Mouse (Mus musculus) frontal cortex, postnatal 36 days (tissue): Measurements from ENCODE around the gene Letm1.

Source experiments
- DNase-seq, 2 experiments: peaks; one replicate each; pipeline ENCODE4 v3.0.0; 2022; ENCODE audit warnings: low spot score in 2 of 2

Letm1 gene

DNA sequence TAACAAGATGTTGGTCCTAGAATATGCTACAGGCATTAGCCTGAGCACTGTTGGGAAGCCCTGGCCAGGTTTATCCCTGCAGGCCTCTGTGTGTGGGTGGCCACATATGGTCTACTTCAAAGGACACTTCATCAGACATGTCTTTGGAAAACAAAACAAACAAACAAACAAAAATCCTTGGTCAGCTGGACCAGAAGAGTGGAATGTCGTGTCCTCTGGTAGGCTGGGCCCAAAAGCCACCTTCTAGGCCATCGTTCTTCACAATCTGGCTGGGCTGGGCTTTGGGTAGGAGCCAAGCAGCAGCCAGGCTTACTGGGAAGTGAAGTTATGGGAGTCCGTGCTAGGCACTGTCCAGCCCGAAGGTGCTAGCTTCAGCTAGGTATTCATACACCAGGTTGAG is 75.5 kb downstream of the Letm1 start:
- no peak for DNase-seq

- DNase-seq = no peak
These were observed 76.3 kb downstream of the Letm1 start for GRCm38 (mm10) chr5:33706350-33706629.

DNA sequence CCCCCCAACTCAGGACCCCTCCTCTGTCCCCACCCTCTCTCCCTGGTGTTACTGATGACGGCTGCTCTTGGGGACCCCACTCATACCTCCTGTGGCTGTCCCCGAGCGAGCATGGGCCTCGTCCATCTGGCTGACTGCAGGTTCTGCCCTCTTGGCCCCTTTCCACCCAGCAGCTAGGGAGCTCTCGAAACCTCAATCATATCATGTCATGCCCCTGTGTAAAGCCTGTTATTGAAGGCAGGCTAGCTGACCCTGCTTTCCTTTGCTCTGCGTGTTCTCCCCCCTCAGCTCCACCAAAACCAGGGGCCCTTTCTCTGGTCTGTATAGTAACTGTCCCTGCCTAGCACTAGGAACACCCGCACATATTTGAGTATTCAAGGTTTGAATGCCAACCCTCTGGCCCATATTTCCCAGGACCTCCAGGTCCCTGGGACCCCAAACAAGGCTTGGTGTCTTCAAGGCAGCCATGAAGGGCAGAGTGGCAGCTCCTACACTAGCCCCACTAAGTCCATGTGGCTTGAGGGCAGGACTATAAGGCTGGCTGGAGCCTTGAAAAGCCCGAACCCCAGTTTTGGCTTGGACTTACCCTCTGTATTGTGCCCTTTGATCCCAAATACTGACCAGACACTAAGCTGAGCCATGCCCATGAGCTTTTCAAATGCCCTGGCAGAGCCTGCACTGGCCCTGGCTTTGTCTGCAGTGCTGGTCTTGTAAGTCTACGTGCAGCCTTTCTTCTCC is 76.8 kb downstream of the Letm1 start:
- DNase-seq = no peak

DNA sequence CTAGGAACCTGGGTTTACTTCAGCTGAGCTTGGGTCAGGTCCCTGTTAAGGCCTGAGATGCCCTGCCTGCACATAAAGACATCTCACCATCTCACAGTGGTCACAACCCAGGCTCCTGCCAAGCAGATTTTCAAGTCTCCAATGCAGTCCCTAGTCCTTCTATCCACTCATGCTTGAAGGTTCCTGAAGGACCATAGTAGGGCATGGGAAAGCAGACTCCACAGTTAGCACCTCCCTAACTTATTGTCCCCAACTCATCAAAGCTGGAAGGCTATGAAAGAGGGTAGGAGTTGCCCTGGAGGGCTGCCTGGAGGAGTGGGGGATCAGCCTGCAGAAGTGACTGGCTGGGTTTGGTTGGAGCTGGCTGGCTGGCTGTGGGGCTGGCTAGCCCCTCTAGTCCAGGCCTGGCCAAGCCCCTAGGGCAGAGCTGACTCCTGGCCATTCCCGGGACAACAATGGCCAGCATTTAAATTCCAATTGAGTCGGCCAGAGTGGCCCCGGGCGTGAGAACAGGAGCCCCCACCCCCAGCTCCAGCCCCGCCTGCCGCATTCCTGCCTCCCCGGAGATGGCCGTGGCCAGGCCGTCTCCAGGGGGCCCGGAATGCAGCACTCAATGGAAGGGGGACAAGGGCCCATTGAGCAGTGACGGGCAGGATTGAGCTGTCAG is 77.5 kb downstream of the Letm1 start:
- peak in 1 of 2 experiments; percentile 52 for DNase-seq

- DNase-seq = no peak
These were observed 78.6 kb downstream of the Letm1 start for GRCm38 (mm10) chr5:33703999-33704398.

DNA sequence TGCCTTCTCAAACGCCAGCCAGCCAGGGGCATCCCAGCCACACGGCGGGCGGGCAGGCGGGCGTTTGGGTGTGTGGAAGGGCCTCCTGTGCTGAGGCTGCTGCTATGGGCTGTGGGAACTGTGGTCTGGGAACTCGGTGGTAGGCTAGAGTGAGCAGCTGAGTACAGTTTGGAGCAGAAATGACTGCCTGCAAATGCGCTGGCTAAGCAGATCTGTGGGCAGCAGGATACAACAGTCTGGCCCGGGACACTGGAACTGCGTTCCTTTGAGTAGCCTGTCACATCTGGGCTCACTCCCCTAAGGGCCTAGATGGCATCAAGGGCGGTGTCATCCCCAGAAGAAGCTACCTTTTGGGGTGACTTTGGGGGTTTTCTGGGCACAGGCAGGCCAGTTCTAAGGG is 80.8 kb downstream of the Letm1 start:
- DNase-seq = no peak

- no peak for DNase-seq
These were observed 82.6 kb downstream of the Letm1 start for GRCm38 (mm10) chr5:33700010-33700409.

- DNase-seq = no peak
These were observed 83.9 kb downstream of the Letm1 start for GRCm38 (mm10) chr5:33698669-33699068.

GRCm38 (mm10) chr5:33697947-33698512 is 84.6 kb downstream of the Letm1 start:
- DNase-seq = peak in 1 of 2 experiments; percentile 40

DNA sequence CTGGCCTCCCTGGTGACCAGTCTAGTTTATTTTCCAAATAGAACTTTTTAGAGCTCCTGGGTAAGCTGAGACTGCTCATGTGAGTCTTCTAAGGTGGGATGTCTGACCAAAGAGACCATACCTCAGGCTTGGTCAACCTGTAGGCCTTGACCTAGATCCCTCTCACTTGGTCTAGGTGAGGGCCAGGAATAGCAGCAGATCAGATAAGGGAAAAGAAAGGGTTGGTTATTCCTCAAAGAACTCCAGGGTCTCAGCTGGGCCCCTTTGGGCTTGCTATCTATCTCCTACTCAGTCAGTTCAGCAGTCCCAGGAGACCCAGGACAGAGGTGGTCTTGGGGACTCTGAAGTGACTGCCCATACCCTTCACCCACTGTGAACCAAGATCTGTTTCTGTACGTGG is 85.1 kb downstream of the Letm1 start:
- DNase-seq = no peak

DNA sequence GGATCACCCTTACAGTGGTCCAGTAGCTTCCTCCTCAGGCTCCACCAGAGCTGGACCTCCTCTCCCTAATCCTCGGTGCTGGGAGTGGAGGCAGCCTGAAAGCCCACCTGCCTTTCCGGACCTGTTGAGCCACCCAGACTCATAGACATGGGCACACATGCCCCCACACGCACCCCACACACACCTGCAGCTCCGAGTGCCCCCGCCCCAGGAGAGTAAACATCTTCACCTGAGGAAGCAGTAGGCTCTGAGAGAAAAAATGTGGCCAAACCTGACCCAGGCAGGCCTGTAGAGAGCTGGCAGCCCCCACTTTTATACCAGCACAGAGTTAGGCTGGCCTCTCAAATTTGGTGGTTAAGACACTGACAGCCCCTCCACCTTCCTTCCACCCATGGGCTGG is 86.2 kb downstream of the Letm1 start:
- DNase-seq = no peak

GRCm38 (mm10) chr5:33695718-33696121 is 86.9 kb downstream of the Letm1 start:
- no peak for DNase-seq

DNA sequence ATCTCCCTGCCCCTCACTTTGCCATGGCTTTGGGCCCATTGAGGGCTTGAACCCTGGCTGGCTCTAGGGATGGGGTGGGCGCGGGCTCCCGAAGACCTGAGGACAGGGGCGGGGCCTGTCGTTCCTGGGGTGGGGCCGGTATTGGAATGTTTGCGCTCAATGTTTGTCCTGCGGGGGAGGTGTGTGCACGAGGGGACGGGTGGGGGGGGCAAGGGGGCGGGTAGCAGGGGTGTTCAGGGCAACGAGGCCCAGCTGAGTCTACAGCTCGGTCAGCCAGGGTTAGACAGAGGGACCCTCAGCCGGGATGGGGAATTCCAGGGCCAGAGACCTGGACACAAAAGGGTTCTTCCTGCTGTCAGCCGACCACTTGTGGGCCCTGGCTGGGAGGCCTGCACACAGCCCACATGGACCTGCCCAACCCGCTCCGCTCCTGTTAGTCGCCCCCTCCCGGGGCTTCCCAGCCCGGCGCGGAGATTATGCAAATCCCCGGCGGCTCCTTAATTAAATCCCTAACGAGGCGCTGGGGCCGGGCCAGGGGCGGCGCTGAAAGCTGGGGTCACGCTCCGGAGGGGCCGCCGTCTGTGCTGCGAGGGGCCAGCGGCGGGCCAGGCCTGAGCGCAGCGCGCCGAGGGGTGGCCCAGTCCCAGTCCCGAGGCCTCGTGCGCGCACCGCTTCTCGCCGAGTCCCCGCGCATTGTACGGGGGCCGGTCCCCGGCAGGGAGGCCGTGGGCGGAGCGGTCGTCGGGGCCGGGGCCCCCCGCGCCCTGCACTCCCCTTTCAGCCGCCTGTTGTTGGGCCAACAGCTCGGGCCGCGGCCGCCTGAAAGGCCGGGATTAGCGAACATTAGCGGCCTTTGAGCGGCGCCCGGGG is 87.5 kb downstream of the Letm1 start:
- peak in 1 of 2 experiments; percentile 63 for DNase-seq

DNA sequence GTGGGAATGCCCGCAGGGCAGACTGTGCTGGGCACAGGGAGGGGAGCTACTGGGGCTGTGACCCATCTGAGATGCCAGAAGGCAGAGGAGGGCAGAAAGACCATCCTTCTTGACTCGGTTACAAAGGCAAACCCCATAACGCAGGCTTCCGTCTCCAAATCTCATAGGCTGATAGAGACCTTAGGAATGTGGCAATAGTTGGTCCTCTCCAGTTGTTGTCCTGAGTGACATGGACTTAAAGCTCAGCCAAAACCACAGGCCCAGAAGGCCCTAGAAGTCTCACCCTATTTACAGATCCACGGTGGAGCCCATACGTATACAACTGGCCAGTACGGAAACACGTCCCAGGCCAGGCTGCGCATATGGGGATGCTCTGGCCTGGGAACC is 88.2 kb downstream of the Letm1 start:
- no peak for DNase-seq

- no peak for DNase-seq
These were observed 90.2 kb downstream of the Letm1 start for GRCm38 (mm10) chr5:33692393-33692792.

- DNase-seq = no peak
These were observed 92.6 kb downstream of the Letm1 start for GRCm38 (mm10) chr5:33689852-33690645.
